Mouse (Mus musculus) spleen, adult 2 months (tissue): ENCODE results near the gene Gm49361.

Experiments used
- CTCF ChIP-seq: fragments of 200-500 bp; IDR thresholded peaks from 2 replicates; pipeline ENCODE4 v1.5.1; 2011; ENCODE audit warnings: mild to moderate bottlenecking, inconsistent platforms; ENCODE audit not compliant: insufficient read depth, insufficient read length, insufficient replicate concordance; ENCODE audit errors: extremely low read depth
- POLR2A ChIP-seq: fragments of 200-500 bp; IDR thresholded peaks from 2 replicates; pipeline ENCODE4 v1.6.1; 2011; ENCODE audit warnings: low read depth, low read length, inconsistent platforms

DNA sequence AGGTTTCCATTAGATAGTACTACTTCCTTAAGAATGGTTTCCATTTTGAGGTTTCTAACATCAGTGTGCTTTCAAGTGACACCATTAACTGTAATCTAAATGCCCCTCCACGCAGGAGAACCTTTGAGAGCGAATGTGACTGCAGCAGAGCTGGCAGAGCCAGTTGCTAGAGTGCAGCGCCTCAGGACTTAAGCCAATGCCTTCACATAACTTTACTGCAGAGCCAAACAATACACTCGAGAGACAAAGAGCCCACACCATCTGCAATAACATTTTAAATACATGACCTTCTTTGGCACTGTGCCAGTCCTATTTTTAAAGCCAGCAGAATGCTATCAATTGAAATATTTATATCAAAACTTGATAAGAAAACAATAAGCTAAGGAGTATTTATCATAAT is 116.3 kb downstream of the Gm49361 start:
- TF ChIP-seq CTCF (no peak), POLR2A (no peak)
